Mouse (Mus musculus): ENCODE measurements around the gene Olfr1416. TPM values are rescaled to one million over a fixed set of nuclear protein-coding genes. Genes with fewer than 3 reads are reported as not detected.
"Not testable (repeated sequence)": the region's sequence is repeated elsewhere in the genome, so short reads cannot be mapped to it uniquely, and the experiment has no call there.

The Olfr1416 gene
- total RNA-seq (2014; fragmentation: Nextera tagmentation) = not detected in 2 replicates
- total RNA-seq (2017) = not detected in 2 replicates

GRCm38 (mm10) chr1:92485013-92485412, at the start of gene Olfr1416:
TSS of gene Olfr1416 (minus strand) at chr1:92485113.
- no peak for ATAC-seq (replicated peaks; ENCODE audit: low FRiP score, low TSS enrichment, poor library complexity, severe bottlenecking)

DNA sequence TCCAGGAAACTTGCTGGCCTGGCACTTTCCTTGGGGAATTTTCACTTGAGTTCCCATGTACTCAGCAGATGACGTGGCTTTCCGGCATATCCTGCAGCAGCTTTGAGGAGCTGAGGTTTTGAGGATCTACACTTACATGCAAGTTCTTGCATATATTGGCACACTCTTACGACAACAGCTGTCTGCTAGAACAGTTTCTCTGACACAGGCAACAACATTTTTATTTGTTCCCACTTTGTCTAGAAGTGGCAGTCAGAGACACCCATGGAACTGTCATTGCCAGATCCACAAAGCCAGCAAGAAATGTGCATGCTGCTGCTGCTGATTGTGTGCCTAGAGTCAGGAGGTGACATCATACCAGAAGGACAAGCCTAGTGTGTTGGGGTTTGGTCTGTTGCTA, 38.9 kb upstream of the Olfr1416 start:
- no peak for ATAC-seq (replicated peaks; ENCODE audit: low FRiP score, low TSS enrichment, poor library complexity, severe bottlenecking)

- no peak for ATAC-seq (replicated peaks; ENCODE audit: low FRiP score, low TSS enrichment, poor library complexity, severe bottlenecking)
Measured at GRCm38 (mm10) chr1:92521376-92521775, 36.5 kb upstream of the Olfr1416 start.

GRCm38 (mm10) chr1:92519046-92519445, 34.1 kb upstream of the Olfr1416 start:
- ATAC-seq (replicated peaks; ENCODE audit: low FRiP score, low TSS enrichment, poor library complexity, severe bottlenecking) = no peak

DNA sequence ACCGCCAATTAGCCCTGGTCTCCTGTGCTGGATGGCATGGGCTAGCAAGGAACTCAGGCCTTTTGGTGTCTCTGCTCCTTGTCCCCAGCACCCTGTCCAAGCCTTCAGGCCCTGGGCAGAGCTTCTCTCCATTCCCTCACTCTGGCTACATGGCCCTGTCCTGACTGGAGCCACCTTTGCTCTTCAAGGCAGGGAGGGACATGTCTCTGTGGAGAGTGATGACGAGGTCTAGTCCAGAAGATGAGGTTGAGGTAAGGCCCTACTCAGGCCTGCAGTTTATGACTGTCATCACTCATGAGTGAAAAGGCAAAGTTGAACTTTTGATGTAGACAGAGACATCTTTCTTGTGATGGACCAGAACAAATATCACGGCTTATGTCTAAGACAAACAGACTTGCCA, 33.6 kb upstream of the Olfr1416 start, which contains the start of gene Olfr1414:
Gene Olfr1414 (minus strand): TSS at position 101 of the 400 bp plus-strand sequence.
- no peak for ATAC-seq (replicated peaks; ENCODE audit: low FRiP score, low TSS enrichment, poor library complexity, severe bottlenecking)

GRCm38 (mm10) chr1:92515390-92515789, 30.5 kb upstream of the Olfr1416 start:
- ATAC-seq (replicated peaks; ENCODE audit: low FRiP score, low TSS enrichment, poor library complexity, severe bottlenecking) = no peak

- not testable (repeated sequence) for ATAC-seq (replicated peaks; ENCODE audit: low FRiP score, low TSS enrichment, poor library complexity, severe bottlenecking)
Measured at GRCm38 (mm10) chr1:92511646-92512045, 26.7 kb upstream of the Olfr1416 start.

- no peak for ATAC-seq (replicated peaks; ENCODE audit: low FRiP score, low TSS enrichment, poor library complexity, severe bottlenecking)
Measured at GRCm38 (mm10) chr1:92496001-92496400, 11.1 kb upstream of the Olfr1416 start, which contains the start of gene Olfr1415. TSS of gene Olfr1415 (minus strand) at chr1:92496101.

DNA sequence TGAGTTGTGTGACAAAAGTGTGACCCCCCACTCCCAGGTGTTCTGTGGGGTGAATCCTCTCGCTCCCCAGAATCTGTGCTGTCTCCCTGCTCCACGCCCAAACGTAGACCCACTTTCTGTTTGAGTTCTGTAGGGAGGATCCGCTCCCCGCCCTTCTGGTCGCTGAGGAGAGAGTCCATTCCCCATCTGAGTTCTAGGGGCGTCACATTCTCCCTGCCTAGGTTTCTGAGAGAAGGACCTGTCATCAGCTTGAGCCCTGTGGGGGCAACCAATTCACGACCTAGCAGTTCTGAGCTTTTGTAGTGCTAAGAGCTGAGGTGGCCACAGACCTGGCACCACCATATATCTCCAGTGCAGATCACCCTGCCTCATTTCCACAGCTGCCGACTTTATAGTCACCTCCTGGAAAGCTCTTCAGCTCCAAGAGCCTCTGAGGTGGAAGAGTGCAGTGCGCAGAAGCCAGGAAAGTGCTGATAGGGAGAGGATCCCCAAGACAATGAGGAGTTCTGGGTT, 10.8 kb downstream of the Olfr1416 start:
- peak; percentile 75 for ATAC-seq (replicated peaks; ENCODE audit: low FRiP score, low TSS enrichment, poor library complexity, severe bottlenecking)

- ATAC-seq (replicated peaks; ENCODE audit: low FRiP score, low TSS enrichment, poor library complexity, severe bottlenecking) = peak; percentile 88
Measured at GRCm38 (mm10) chr1:92473165-92474041, 11.5 kb downstream of the Olfr1416 start, which contains the start of gene Ndufa10. TSS of gene Ndufa10 (minus strand) at chr1:92473860.

- no peak for ATAC-seq (replicated peaks; ENCODE audit: low FRiP score, low TSS enrichment, poor library complexity, severe bottlenecking)
Measured at GRCm38 (mm10) chr1:92468891-92469290, 16.0 kb downstream of the Olfr1416 start.

GRCm38 (mm10) chr1:92458416-92458815, 26.5 kb downstream of the Olfr1416 start:
- ATAC-seq (replicated peaks; ENCODE audit: low FRiP score, low TSS enrichment, poor library complexity, severe bottlenecking) = no peak

DNA sequence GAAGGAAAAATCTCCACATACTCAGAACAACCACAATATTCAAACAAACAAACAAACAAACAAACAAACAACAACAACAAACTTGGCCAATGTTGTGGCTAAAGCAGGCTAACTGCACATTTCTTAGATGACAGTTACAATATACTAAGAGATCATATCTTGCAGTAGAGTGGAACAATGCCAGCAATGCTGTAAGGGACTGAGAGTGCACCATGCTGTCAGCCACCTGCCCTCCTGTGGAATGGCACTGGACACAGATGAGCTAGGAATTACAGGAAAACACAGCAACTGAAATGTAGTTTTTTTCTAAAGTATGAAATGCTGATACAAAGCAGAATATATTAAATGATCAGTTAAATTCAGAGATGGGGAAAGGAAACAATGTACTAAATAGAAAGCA, 27.2 kb downstream of the Olfr1416 start:
- no peak for ATAC-seq (replicated peaks; ENCODE audit: low FRiP score, low TSS enrichment, poor library complexity, severe bottlenecking)

- ATAC-seq (replicated peaks; ENCODE audit: low FRiP score, low TSS enrichment, poor library complexity, severe bottlenecking) = 0 out of 2 replicates have a peak, but pooled peaks have one; percentile 41
Measured at GRCm38 (mm10) chr1:92453751-92454445, 31.0 kb downstream of the Olfr1416 start.

DNA sequence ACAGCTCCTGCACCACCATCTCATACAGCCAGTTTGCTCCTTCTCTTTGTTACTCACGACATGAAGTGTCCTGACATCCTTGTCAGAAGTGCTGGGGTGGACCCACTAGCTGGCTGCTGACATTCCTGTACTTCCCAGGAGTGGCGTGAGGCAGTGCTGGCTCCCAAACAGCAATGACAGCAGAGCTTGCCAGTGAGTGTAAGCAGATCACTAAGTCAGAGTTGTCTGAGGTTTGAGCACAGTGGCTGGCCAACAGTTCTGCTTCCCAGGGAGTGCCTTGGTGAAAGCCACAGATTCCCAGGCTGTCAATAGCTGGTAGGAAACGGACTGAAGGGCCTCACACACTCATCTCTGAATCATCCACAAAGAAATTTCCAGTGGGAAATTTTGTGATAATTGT, 36.6 kb downstream of the Olfr1416 start:
- no peak for ATAC-seq (replicated peaks; ENCODE audit: low FRiP score, low TSS enrichment, poor library complexity, severe bottlenecking)

GRCm38 (mm10) chr1:92441453-92442063, 43.4 kb downstream of the Olfr1416 start:
- ATAC-seq (replicated peaks; ENCODE audit: low FRiP score, low TSS enrichment, poor library complexity, severe bottlenecking) = peak; percentile 95

GRCm38 (mm10) chr1:92440066-92440750, 44.7 kb downstream of the Olfr1416 start:
- ATAC-seq (replicated peaks; ENCODE audit: low FRiP score, low TSS enrichment, poor library complexity, severe bottlenecking) = no peak

DNA sequence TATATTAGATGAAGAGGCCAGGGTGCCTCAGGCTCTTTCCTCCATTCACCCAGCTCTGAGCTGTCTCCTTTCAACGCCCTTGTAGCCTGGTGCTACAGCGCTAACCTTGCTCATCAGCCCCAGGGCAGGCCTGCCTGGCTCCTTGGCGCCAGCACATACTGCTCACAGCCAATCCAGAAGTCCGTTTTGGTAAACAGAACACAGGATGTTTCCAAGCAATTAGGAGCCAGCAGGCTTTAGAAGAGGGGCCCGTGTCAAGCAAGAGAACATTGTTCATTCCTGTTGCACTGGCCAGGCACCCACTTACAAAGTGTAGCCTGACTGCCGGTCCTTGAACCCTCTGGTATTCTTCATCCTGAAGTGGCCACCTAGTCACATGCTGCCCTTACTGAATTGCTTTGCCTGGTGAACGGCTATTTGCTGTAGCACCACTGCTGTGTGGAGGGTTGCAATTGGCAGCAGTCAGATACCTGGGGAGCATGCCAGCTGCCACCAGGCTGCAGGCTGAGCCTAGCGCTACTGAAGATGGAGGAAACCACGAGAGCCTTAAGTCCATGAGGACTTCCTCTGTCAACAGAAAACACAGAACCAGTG, 47.1 kb downstream of the Olfr1416 start:
- ATAC-seq (replicated peaks; ENCODE audit: low FRiP score, low TSS enrichment, poor library complexity, severe bottlenecking) = no peak

DNA sequence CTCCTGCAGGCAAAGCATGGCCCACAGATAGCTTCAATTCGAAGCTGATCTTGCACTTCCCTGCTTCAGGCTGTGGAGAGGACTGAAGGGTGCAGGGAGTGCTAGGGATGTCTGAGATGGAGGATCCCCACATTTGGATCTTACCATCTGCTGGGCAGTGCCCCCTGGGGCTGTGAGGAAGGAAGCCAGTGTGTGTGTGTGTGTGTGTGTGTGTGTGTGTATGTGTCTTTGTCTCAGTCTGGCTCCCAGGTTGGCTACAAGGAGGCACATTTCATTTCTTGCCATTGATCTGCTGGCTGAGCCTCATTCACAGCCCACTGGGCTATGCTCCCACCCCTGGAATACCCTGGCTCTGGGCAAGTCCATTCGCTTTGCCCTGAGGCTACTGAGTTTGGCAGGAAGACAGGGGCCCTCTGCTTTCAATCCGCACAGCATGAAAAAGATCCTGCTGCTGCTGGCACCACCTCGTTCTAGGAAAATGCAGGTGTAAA, 48.0 kb downstream of the Olfr1416 start:
- ATAC-seq (replicated peaks; ENCODE audit: low FRiP score, low TSS enrichment, poor library complexity, severe bottlenecking) = no peak
